Mouse (Mus musculus) intestine, embryonic 14.5 days (tissue): ENCODE data around the gene Nanos3. TPM values are rescaled to one million over a fixed set of nuclear protein-coding genes. Genes with fewer than 3 reads are reported as not detected.
A peak's percentile ranks its signal among the peaks of the same experiment; 100 is the strongest.

Source experiments
- ATAC-seq: fragments of 200-750 bp; cut with Nextera tagmentation; replicated peaks from 2 replicates; pipeline ENCODE4 v1.8.0; 2017; ENCODE audit warnings: low read depth, moderate number of reproducible peaks, moderate TSS enrichment, moderate library complexity; ENCODE audit not compliant: low FRiP score, low TSS enrichment
- DNase-seq: peaks from one replicate; pipeline ENCODE4 v3.0.0-alpha.2; 2018; ENCODE audit warnings: low spot score
- H3K27ac ChIP-seq: fragments of 300-500 bp; sonication (generic); 2 replicates; pipeline ENCODE4 v1.5.1; 2014; ENCODE audit warnings: low read depth, mild to moderate bottlenecking, control low read depth
- H3K27me3 ChIP-seq: fragments of 300-500 bp; sonication (generic); replicated peaks from 2 replicates; pipeline ENCODE4 v1.6.1; 2014; ENCODE audit warnings: low read length, control low read depth; ENCODE audit not compliant: control insufficient read depth, insufficient read depth
- H3K36me3 ChIP-seq: fragments of 300-500 bp; sonication (generic); 2 replicates; pipeline ENCODE4 v1.6.1; 2014; ENCODE audit warnings: low read length, control low read depth; ENCODE audit not compliant: control insufficient read depth, insufficient read depth
- H3K4me1 ChIP-seq: fragments of 300-500 bp; sonication (generic); replicated peaks from 2 replicates; pipeline ENCODE4 v1.6.1; 2014; ENCODE audit warnings: low read length, control low read depth, mixed read lengths; ENCODE audit not compliant: control insufficient read depth, insufficient read depth
- H3K4me2 ChIP-seq: fragments of 300-500 bp; sonication (generic); 2 replicates; pipeline ENCODE4 v1.6.1; 2014; ENCODE audit warnings: low read length
- H3K4me3 ChIP-seq: fragments of 300-500 bp; sonication (generic); 2 replicates; pipeline ENCODE4 v1.5.1; 2014; ENCODE audit warnings: low read depth, low read length, control low read depth, mixed read lengths
- H3K9ac ChIP-seq: fragments of 300-500 bp; sonication (generic); 2 replicates; pipeline ENCODE4 v1.6.1; 2014; ENCODE audit warnings: mild to moderate bottlenecking, low read length
- H3K9me3 ChIP-seq: fragments of 300-500 bp; sonication (generic); 2 replicates; pipeline ENCODE4 v1.6.1; 2016; ENCODE audit warnings: low read length, control low read depth; ENCODE audit not compliant: control insufficient read depth
- WGBS: fragments of 180-500 bp; shearing (Covaris S2); extraction: QIAGEN DNeasy Blood & Tissue Kit; methylation state at CpG from one replicate; pipeline ENCODE4 v1.1.7; 2014; 5-methylcytosine and 5-hydroxymethylcytosine counted together
- polyA plus RNA-seq: library from polyadenylated mRNA; unstranded; fragments of >200 nt; fragmentation: Nextera tagmentation; extraction: Ambion mirVana; gene quantifications from 2 replicates; pipeline ENCODE4 v1.2.1, GENCODE M21; 2014

Nanos3 gene
- 4.1 and 4.4 TPM in 2 replicates for polyA plus RNA-seq

- Histone ChIP-seq H3K27me3 (no peaks in the 10 kb centered on the region), H3K4me1 (peaks cover 36% of the 10 kb centered on the region), H3K9me3 (no peaks in the 10 kb centered on the region), H3K27ac (peak within 1 kb of the TSS; percentile 90; the same call in 1 of the 2 replicates), H3K9ac (peak within 1 kb of the TSS; percentile 97), H3K4me3 (peak within 1 kb of the TSS; percentile 81), H3K4me2 (peak within 1 kb of the TSS; percentile 73), H3K36me3 (no peaks in the 10 kb centered on the region)
- WGBS = 92% methylated on average over 7 of the region's 7 CpGs
- DNase-seq (no peak), ATAC-seq (no peak)
Measured at GRCm38 (mm10) chr8:84185117-84185516, at the start of gene Nanos3. Gene Nanos3, minus strand, starts transcription at chr8:84185217.

DNA sequence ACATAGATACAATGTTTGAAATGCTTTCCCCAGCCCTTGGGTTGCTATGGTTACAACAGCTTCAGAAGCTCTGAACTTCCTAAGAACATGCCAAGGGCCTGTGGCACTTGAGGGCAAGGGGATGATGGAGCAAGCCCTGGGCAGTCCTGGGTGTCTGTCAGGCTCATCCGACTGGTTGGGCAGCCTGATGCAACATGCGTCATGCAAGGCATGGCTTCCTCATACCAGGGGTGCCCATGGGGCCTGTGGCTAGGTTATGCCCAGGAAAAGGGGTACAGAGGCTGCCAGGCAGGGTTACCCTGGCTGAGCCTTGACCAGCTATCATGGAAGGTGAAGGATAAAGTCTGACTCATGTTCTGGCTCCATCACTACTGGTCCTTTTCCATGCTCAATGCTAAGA, 48.0 kb upstream of the Nanos3 start:
- H3K4me1 ChIP-seq = peaks cover 10% of the 10 kb centered on the region
- H3K4me2 ChIP-seq = no peak overlapping the region
- no peak overlapping the region for H3K27ac ChIP-seq
- no peaks in the 10 kb centered on the region for H3K9me3 ChIP-seq
- peaks cover 46% of the 10 kb centered on the region for H3K36me3 ChIP-seq
- WGBS = 98% methylated on average over 2 of the region's 2 CpGs
- H3K27me3 ChIP-seq = no peaks in the 10 kb centered on the region
- DNase-seq = no peak
- H3K9ac ChIP-seq = no peak overlapping the region
- no peak overlapping the region for H3K4me3 ChIP-seq
- no peak for ATAC-seq

DNA sequence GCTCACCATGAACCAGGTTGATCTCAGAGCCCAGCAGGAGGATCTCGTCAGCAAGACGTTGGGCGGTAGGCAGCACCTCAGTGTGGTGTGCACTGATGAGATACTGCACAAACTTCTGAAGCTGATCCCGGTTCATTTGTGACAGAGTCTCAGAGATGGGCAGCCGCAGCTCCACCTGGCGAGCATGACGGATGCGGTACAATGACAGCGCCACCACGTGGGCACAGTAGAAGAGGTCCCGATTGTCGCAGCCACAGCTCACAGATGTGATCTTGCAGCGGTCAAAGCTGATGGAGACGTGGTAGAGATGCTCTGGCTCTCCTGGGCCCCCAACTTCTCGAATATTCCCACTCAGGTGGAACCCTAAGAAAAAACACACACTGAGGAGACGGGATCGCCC, 45.7 kb upstream of the Nanos3 start:
- H3K36me3 ChIP-seq = peaks cover 69% of the 10 kb centered on the region
- H3K27ac ChIP-seq = no peak overlapping the region
- ATAC-seq = 0 out of 2 replicates have a peak, but pooled peaks have one; percentile 4
- H3K9ac ChIP-seq = no peak overlapping the region
- H3K4me3 ChIP-seq = no peak overlapping the region
- H3K9me3 ChIP-seq = no peaks in the 10 kb centered on the region
- 74% methylated on average over 17 of the region's 17 CpGs for WGBS
- no peak overlapping the region for H3K4me2 ChIP-seq
- peaks cover 5% of the 10 kb centered on the region; the same call in 1 of the 2 replicates for H3K4me1 ChIP-seq
- H3K27me3 ChIP-seq = no peaks in the 10 kb centered on the region
- DNase-seq = no peak

GRCm38 (mm10) chr8:84223322-84224029, 38.5 kb upstream of the Nanos3 start:
- H3K4me3 ChIP-seq = no peak overlapping the region
- H3K9me3 ChIP-seq = no peaks in the 10 kb centered on the region
- peaks cover 96% of the 10 kb centered on the region for H3K36me3 ChIP-seq
- 80% methylated on average over 21 of the region's 21 CpGs for WGBS
- no peaks in the 10 kb centered on the region for H3K27me3 ChIP-seq
- H3K4me1 ChIP-seq = no peaks in the 10 kb centered on the region
- no peak overlapping the region for H3K27ac ChIP-seq
- no peak for DNase-seq
- no peak overlapping the region for H3K4me2 ChIP-seq
- no peak overlapping the region for H3K9ac ChIP-seq
- no peak for ATAC-seq

DNA sequence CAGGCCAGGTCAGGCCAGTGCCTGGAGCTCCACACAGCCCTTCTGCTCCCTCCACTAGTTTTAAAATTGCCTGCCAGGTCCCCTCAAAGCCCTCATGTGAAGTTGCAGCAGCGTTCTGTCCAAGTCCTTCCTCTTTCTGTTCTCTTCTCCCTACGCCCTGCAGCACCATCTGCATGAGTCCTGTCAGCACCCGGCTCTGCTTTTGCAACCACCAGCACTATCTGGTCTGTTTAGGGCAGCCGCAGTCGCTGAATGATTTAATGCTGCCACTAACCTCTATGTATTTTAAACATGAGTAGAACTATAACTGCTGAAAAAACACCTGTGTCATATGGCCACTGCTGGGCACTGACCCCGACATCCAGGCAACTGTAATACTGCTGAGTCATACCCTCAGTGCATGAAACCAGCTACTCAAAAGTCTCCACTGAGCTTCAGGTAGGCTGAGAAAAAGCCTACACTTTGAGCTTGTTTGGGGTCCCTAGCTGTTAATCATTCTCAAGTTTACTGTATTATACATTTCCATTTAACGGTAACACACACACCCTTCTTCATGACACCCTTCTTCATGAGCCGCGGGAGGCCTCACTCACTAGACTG, 37.6 kb upstream of the Nanos3 start:
- no peak overlapping the region for H3K27ac ChIP-seq
- no peak for DNase-seq
- H3K27me3 ChIP-seq = no peaks in the 10 kb centered on the region
- H3K4me2 ChIP-seq = no peak overlapping the region
- no peak for ATAC-seq
- H3K4me1 ChIP-seq = no peaks in the 10 kb centered on the region
- peaks cover 96% of the 10 kb centered on the region for H3K36me3 ChIP-seq
- H3K4me3 ChIP-seq = no peak overlapping the region
- H3K9ac ChIP-seq = no peak overlapping the region
- H3K9me3 ChIP-seq = no peaks in the 10 kb centered on the region
- WGBS = 91% methylated on average over 9 of the region's 9 CpGs

- H3K4me1 ChIP-seq = no peaks in the 10 kb centered on the region
- no peak overlapping the region for H3K4me3 ChIP-seq
- peaks cover 96% of the 10 kb centered on the region for H3K36me3 ChIP-seq
- no peak for ATAC-seq
- H3K9ac ChIP-seq = no peak overlapping the region
- 83% methylated on average over 7 of the region's 7 CpGs for WGBS
- no peak overlapping the region for H3K4me2 ChIP-seq
- H3K27ac ChIP-seq = no peak overlapping the region
- no peaks in the 10 kb centered on the region for H3K27me3 ChIP-seq
- no peaks in the 10 kb centered on the region for H3K9me3 ChIP-seq
- no peak for DNase-seq
Measured at GRCm38 (mm10) chr8:84220105-84220504, 35.1 kb upstream of the Nanos3 start.

DNA sequence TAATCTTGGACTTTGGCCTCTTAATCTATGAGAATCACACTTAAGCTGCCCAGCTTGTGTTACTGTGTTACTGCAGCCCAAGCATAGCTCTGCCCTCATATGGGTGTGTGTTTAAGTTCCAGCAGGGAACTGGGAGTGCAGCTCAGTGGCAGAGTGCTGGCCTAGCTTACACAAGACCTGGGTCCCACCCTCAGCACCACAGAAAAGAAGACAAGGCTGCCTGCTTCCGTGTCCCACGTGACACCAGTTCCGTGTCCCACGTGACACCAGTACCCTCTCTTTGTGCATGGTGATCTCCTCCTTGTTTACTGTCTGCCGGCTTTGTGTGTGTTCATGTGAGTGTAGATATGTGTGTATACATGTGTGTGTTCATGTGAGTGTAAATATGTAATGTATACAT, 33.1 kb upstream of the Nanos3 start:
- Histone ChIP-seq H3K27me3 (no peaks in the 10 kb centered on the region), H3K36me3 (peaks cover 93% of the 10 kb centered on the region), H3K4me2 (no peak overlapping the region), H3K9ac (no peak overlapping the region), H3K4me1 (no peaks in the 10 kb centered on the region), H3K4me3 (no peak overlapping the region), H3K27ac (no peak overlapping the region), H3K9me3 (no peaks in the 10 kb centered on the region)
- ATAC-seq = no peak
- DNase-seq = no peak
- WGBS = 88% methylated on average over 5 of the region's 5 CpGs

DNA sequence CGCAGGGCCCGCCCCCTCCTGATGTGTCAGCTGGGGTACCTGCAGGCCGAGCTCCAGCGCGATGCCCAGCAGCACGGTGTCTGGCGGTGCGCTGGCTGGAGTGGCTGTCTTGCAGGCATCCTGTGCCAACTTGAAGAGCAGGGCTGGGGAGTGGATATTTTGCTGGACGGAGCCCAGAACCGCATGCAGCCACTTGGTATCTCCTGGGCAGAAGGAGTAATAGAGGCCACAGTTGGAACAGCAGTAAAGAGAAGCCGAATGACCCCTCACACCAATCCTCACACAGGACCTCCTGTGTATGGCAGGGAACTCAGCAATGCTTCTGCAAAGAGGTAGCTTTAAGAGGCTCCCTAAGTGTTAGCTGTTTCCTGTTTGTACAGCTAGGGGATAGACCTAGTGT, 32.2 kb upstream of the Nanos3 start:
- H3K4me3 ChIP-seq = no peak overlapping the region
- H3K4me2 ChIP-seq = no peak overlapping the region
- ATAC-seq (no peak), DNase-seq (no peak)
- H3K9me3 ChIP-seq = no peaks in the 10 kb centered on the region
- no peaks in the 10 kb centered on the region for H3K4me1 ChIP-seq
- H3K36me3 ChIP-seq = peaks cover 93% of the 10 kb centered on the region
- WGBS = 94% methylated on average over 11 of the region's 11 CpGs
- no peak overlapping the region for H3K27ac ChIP-seq
- no peaks in the 10 kb centered on the region for H3K27me3 ChIP-seq
- H3K9ac ChIP-seq = no peak overlapping the region

GRCm38 (mm10) chr8:84213277-84213676, 28.3 kb upstream of the Nanos3 start:
- Histone ChIP-seq H3K9me3 (no peaks in the 10 kb centered on the region), H3K4me2 (no peak overlapping the region), H3K36me3 (peaks cover 90% of the 10 kb centered on the region), H3K4me3 (no peak overlapping the region), H3K4me1 (0 out of 2 replicates have a peak, but pooled peaks cover 8% of the 10 kb centered on the region), H3K9ac (no peak overlapping the region), H3K27ac (no peak overlapping the region), H3K27me3 (no peaks in the 10 kb centered on the region)
- no peak for DNase-seq
- ATAC-seq = no peak
- WGBS = 80% methylated on average over 4 of the region's 4 CpGs
